Comparison of ENCODE assay signal across 9 mouse cellular contexts in genomic region chr17:17766481-17766880, GRCm38 (mm10).
DNase-seq lines count a peak whose midpoint lies in the region; ATAC-seq and TF ChIP-seq lines count a peak whose summit lies in the region.
"Had no signal": no experiment of that assay in that cellular context is flagged by ENCODE, and none has a peak within 500 bp of the region (broad histone marks: within the 10 kb centered on the region; RNA-seq: fewer than 3 reads in every experiment).

No protein-coding gene starts in this region.

- no peak overlapping the region for H3K4me3 ChIP-seq in kidney, adult 2 months (ENCODE audit: insufficient read depth, low read depth, low read length)
- H3K4me3 ChIP-seq in ES-Bruce4 (ENCODE audit: low read depth, low read length) = no peak overlapping the region
- H3K4me3 ChIP-seq in heart, postnatal 0 days (ENCODE audit: low read depth, low read length) = no peak overlapping the region
- H3K4me3 ChIP-seq: erythroblast, embryonic 14.5 days had no signal

- no peaks in the 10 kb centered on the region for H3K4me1 ChIP-seq in kidney, adult 2 months (ENCODE audit: control insufficient read depth, insufficient read depth, low read length)
- H3K4me1 ChIP-seq in ES-Bruce4 (ENCODE audit: control insufficient read depth, insufficient read depth, low read length) = no peaks in the 10 kb centered on the region
- H3K4me1 ChIP-seq in heart, postnatal 0 days (ENCODE audit: control insufficient read depth, insufficient read depth) = no peaks in the 10 kb centered on the region

- TF ChIP-seq POLR2A in kidney, adult 2 months (IDR thresholded peaks at IDR 0.05; ENCODE audit: low read depth, low read length) = no peak
- TF ChIP-seq POLR2A in ES-Bruce4 (IDR thresholded peaks at IDR 0.05; ENCODE audit: insufficient read depth, low read length) = no peak

- H3K27me3 ChIP-seq in kidney, adult 2 months (replicated peaks; ENCODE audit: control insufficient read depth, insufficient read depth, low read length) = no peaks in the 10 kb centered on the region
- no peaks in the 10 kb centered on the region for H3K27me3 ChIP-seq in ES-Bruce4 (ENCODE audit: control insufficient read depth, insufficient read depth, low read length, poor library complexity, severe bottlenecking)
- H3K27me3 ChIP-seq in heart, postnatal 0 days (ENCODE audit: control insufficient read depth, insufficient read depth, low read length) = no peaks in the 10 kb centered on the region

- DNase-seq in kidney, adult 2 months = peak; percentile 66
- DNase-seq in kidney, adult 11 months = no peak
- DNase-seq in cerebellum, adult 18-20 months = peak; percentile 42 to 49
- DNase-seq in heart, postnatal 0 days (ENCODE audit: low spot score) = peak; percentile 46
- DNase-seq in layer of hippocampus, adult 11-12 months (ENCODE audit: low spot score) = peak; percentile 37
- peak; percentile 78 for DNase-seq in mesoderm, embryonic 11.5 days (ENCODE audit: low read depth, low spot score)
- peak; percentile 4 for DNase-seq in testis, postnatal 14 days (ENCODE audit: low spot score)

- no peak for TF ChIP-seq EP300 in ES-Bruce4 (IDR thresholded peaks at IDR 0.05; ENCODE audit: insufficient read depth, low read depth, low read length)
- no peak for TF ChIP-seq EP300 in heart, postnatal 0 days (IDR thresholded peaks at IDR 0.05; ENCODE audit: low read depth)

- TF ChIP-seq CTCF in kidney, adult 2 months (conservative IDR thresholded peaks at IDR 0.05; ENCODE audit: insufficient read depth, insufficient read length, low read depth, low read length) = peak; percentile 41
- peak; percentile 20 for TF ChIP-seq CTCF in ES-Bruce4 (IDR thresholded peaks at IDR 0.05; ENCODE audit: low read depth, low read length)
- peak; percentile 93 for TF ChIP-seq CTCF in heart, postnatal 0 days (IDR thresholded peaks at IDR 0.05; ENCODE audit: low read depth)

- no peak overlapping the region for H3K4me2 ChIP-seq in heart, postnatal 0 days (ENCODE audit: low read depth, low read length)

- H3K9me3 ChIP-seq in ES-Bruce4 (replicated peaks; ENCODE audit: control insufficient read depth, insufficient read depth, low read length, poor library complexity, severe bottlenecking) = no peaks in the 10 kb centered on the region
- no peaks in the 10 kb centered on the region for H3K9me3 ChIP-seq in heart, postnatal 0 days (replicated peaks; ENCODE audit: control insufficient read depth, low read length)

- WGBS in kidney, adult 2 months = 3% methylated on average over 3 of the region's 3 CpGs
- WGBS in heart, postnatal 0 days = 10% methylated on average over 3 of the region's 3 CpGs

- ATAC-seq in heart, postnatal 0 days (ENCODE audit: insufficient read depth, low read depth) = 0 out of 2 replicates have a peak, but pooled peaks have one; percentile 44

- no peak overlapping the region for H3K9ac ChIP-seq in ES-Bruce4 (ENCODE audit: low read depth, poor library complexity, severe bottlenecking)
- no peak overlapping the region for H3K9ac ChIP-seq in heart, postnatal 0 days (replicated peaks; ENCODE audit: low read depth, low read length)

- H3K36me3 ChIP-seq in kidney, adult 2 months (ENCODE audit: control insufficient read depth, insufficient read depth, low read length) = no peaks in the 10 kb centered on the region
- H3K36me3 ChIP-seq in ES-Bruce4 (ENCODE audit: control insufficient read depth, insufficient read depth, low read length, poor library complexity, severe bottlenecking) = no peaks in the 10 kb centered on the region
- H3K36me3 ChIP-seq in heart, postnatal 0 days (replicated peaks; ENCODE audit: control insufficient read depth, insufficient read depth, low read length) = no peaks in the 10 kb centered on the region

- no peak overlapping the region for H3K27ac ChIP-seq in kidney, adult 2 months (ENCODE audit: insufficient read depth, low read depth, low read length)
- H3K27ac ChIP-seq in ES-Bruce4 (ENCODE audit: insufficient read depth, low read length) = no peak overlapping the region
- H3K27ac ChIP-seq in heart, postnatal 0 days (ENCODE audit: low read depth) = no peak overlapping the region

Comparison
In these comparisons a context has a peak if more than half of its experiments do, and no peak if none do; other contexts are left out.
1. CTCF ChIP-seq: peak in every context shown above with its lines; median percentile 93 in heart, postnatal 0 days; 41 in kidney, adult 2 months; 20 in ES-Bruce4.